Mouse (Mus musculus) small intestine, adult 2 months (tissue): Measurements from ENCODE around the gene Usp25.

Source experiments
- CTCF ChIP-seq: fragments of 200-500 bp; IDR thresholded peaks from 2 replicates; pipeline ENCODE4 v1.5.1; 2012; ENCODE audit warnings: low read depth, mild to moderate bottlenecking, control low read depth, inconsistent platforms, low read length, moderate library complexity, mixed read lengths; ENCODE audit not compliant: insufficient replicate concordance, insufficient read length; ENCODE audit errors: extremely low read depth
- POLR2A ChIP-seq: fragments of 200-500 bp; IDR thresholded peaks from 2 replicates; pipeline ENCODE4 v1.6.1; 2012; ENCODE audit warnings: low read depth, mild to moderate bottlenecking, control low read depth, inconsistent platforms, low read length, moderate library complexity

DNA sequence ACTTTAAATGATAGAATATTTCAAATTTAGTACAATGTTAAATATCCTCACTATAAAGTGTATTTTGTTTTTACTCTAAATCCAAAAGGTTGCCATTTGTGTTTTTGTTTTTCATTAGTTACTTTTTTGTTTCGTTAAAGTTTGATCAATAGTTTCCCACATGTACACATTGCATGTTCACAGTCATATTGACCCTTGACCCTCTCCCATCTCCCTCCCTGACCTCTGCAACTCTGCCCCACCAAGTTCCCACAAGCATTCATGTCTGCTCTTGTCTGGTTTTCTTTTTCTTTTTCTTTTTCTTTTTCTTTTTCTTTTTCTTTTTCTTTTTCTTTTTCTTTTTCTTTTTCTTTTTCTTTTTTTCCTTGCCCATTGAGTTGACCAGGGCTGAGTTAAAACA, 97.8 kb downstream of the Usp25 start:
- TF ChIP-seq CTCF (no peak), POLR2A (no peak)
